ENCODE assay signal across 8 mouse cellular contexts in the genomic region with DNA sequence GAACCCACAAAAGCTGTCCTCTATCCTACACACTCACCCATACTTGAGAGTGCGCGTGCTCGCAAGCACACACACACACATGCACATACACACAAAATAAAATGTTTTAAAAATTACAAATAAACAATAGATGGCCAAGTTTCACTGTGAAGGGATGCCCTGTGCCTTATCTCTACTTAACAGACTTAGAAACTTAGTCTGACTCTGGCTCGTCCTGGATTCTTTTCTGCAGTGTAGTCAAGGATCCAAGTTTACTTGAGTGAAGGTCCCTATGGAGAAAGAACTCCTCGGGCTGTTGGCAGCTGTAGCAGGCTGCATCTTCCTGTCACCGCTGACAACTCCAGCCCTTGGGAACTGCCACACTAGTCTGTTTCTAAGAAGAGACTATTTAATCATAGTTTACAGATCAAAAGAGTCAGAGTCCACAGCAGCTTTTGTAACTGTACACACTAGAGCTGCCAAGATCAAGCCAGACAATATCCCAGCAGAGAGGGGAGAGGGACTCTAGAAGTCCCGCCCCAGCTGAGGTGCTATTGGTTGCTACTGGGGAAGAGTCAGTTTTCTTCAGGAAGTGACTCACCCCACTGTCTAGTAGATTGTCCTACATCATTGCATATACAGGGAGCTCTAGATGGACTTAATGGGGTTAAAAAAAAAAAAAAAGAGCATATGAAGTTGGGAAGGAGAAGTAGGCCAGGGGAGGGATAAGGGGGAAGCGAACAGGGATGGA. TPM values are rescaled to one million over a fixed set of nuclear protein-coding genes. Genes with fewer than 3 reads are reported as not detected.
DNase-seq lines count a peak whose midpoint lies in the region; ATAC-seq lines count a peak whose summit lies in the region.

No protein-coding gene starts in this region.

- H3K4me1 ChIP-seq in liver, embryonic 16.5 days (ENCODE audit: control insufficient read depth, low read depth, low read length): peaks cover 6% of the 10 kb centered on the region; the same call in 1 of the 2 replicates
- no peaks in the 10 kb centered on the region for H3K4me1 ChIP-seq in midbrain, embryonic 10.5 days
- H3K4me1 ChIP-seq in midbrain, embryonic 11.5 days (ENCODE audit: control insufficient read depth, insufficient read depth, low read length): no peaks in the 10 kb centered on the region

- peak; percentile 40 for DNase-seq in retina, postnatal 1 day
- DNase-seq in retina, embryonic 14.5 days (ENCODE audit: low spot score): no peak
- DNase-seq in embryo, embryonic 11 days: peak; percentile 40
- DNase-seq in heart, postnatal 25 days (ENCODE audit: low spot score): peak; percentile 14
- DNase-seq in thymus, postnatal 36 days: peak; percentile 33 to 46
- no peak for DNase-seq in midbrain, embryonic 10.5 days (ENCODE audit: low spot score)
- no peak for DNase-seq in midbrain, embryonic 11.5 days (ENCODE audit: low spot score, missing footprints)

- WGBS in liver, embryonic 16.5 days (ENCODE audit: insufficient replicate concordance): 58% methylated on average over 8 of the region's 8 CpGs
- WGBS in midbrain, embryonic 10.5 days: 85% methylated on average over 8 of the region's 8 CpGs
- WGBS in midbrain, embryonic 11.5 days: 88% methylated on average over 8 of the region's 8 CpGs

- ATAC-seq in liver, embryonic 16.5 days (ENCODE audit: low read depth): peak; percentile 87
- ATAC-seq in midbrain, embryonic 11.5 days (ENCODE audit: low FRiP score): no peak

- H3K4me2 ChIP-seq in liver, embryonic 16.5 days (ENCODE audit: low read depth, low read length): peak overlapping the region; percentile 21
- H3K4me2 ChIP-seq in midbrain, embryonic 11.5 days: no peak overlapping the region

- 0 out of 2 replicates have a peak overlapping the region, but pooled peaks have one; percentile 35 for H3K27ac ChIP-seq in liver, embryonic 16.5 days (ENCODE audit: low read length)
- H3K27ac ChIP-seq in midbrain, embryonic 10.5 days (replicated peaks): no peak overlapping the region
- H3K27ac ChIP-seq in midbrain, embryonic 11.5 days (ENCODE audit: low read depth, low read length): no peak overlapping the region

- no peaks in the 10 kb centered on the region for H3K36me3 ChIP-seq in liver, embryonic 16.5 days (ENCODE audit: control insufficient read depth, insufficient read depth)
- H3K36me3 ChIP-seq in midbrain, embryonic 10.5 days: no peaks in the 10 kb centered on the region
- no peaks in the 10 kb centered on the region for H3K36me3 ChIP-seq in midbrain, embryonic 11.5 days (ENCODE audit: control insufficient read depth, insufficient read depth, low read length)

- H3K27me3 ChIP-seq in liver, embryonic 16.5 days (ENCODE audit: control insufficient read depth, insufficient read depth, low read depth, low read length): no peaks in the 10 kb centered on the region
- no peaks in the 10 kb centered on the region for H3K27me3 ChIP-seq in midbrain, embryonic 10.5 days (ENCODE audit: low read depth, poor library complexity, severe bottlenecking)
- no peaks in the 10 kb centered on the region for H3K27me3 ChIP-seq in midbrain, embryonic 11.5 days (ENCODE audit: control insufficient read depth, insufficient read depth, low read length)

- H3K9me3 ChIP-seq in liver, embryonic 16.5 days (replicated peaks; ENCODE audit: control insufficient read depth, low read length): no peaks in the 10 kb centered on the region
- H3K9me3 ChIP-seq in midbrain, embryonic 10.5 days (replicated peaks): no peaks in the 10 kb centered on the region
- no peaks in the 10 kb centered on the region for H3K9me3 ChIP-seq in midbrain, embryonic 11.5 days (ENCODE audit: control insufficient read depth, low read length)

- no peak overlapping the region for H3K9ac ChIP-seq in liver, embryonic 16.5 days (ENCODE audit: low read depth, low read length)
- H3K9ac ChIP-seq in midbrain, embryonic 11.5 days (ENCODE audit: low read length): no peak overlapping the region

- no peak overlapping the region for H3K4me3 ChIP-seq in liver, embryonic 16.5 days (ENCODE audit: low read depth, low read length)
- H3K4me3 ChIP-seq in midbrain, embryonic 10.5 days: no peak overlapping the region
- no peak overlapping the region for H3K4me3 ChIP-seq in midbrain, embryonic 11.5 days (ENCODE audit: low read depth, low read length)

- intact Hi-C loops in heart, postnatal 25 days (cut with DNase I): no loop called here

RNA-seq across cellular contexts. Expression of a gene that starts 10.1 kb away (rescaled TPM):
- total RNA-seq in heart, postnatal 25 days (2021): 10 to 100 TPM; 24.9 to 35.3 TPM
- polyA plus RNA-seq in liver, embryonic 16.5 days (2015; fragmentation: Nextera tagmentation; extraction: Ambion mirVana): 7.1 and 7.9 TPM in 2 replicates
- 24.9 and 25.6 TPM in 2 replicates for polyA plus RNA-seq in midbrain, embryonic 10.5 days (2016; fragmentation: Nextera tagmentation; extraction: Ambion mirVana)
- 32.8 and 38.1 TPM in 2 replicates for polyA plus RNA-seq in midbrain, embryonic 11.5 days (2014; fragmentation: Nextera tagmentation; extraction: Ambion mirVana)

Comparison
In these comparisons a context has a peak if more than half of its experiments do, and no peak if none do; other contexts are left out.
1. DNase-seq: peak in retina, postnatal 1 day (single experiment), embryo, embryonic 11 days (single experiment), heart, postnatal 25 days (single experiment) and thymus, postnatal 36 days (2 of 2); none in retina, embryonic 14.5 days (single experiment), midbrain, embryonic 10.5 days (single experiment) and midbrain, embryonic 11.5 days (single experiment).